9 mouse cellular contexts compared by ENCODE assay signal in genomic region chr15:85716045-85716444, GRCm38 (mm10). TPM values are rescaled to one million over a fixed set of nuclear protein-coding genes. Genes with fewer than 3 reads are reported as not detected.
DNase-seq lines count a peak whose midpoint lies in the region; ATAC-seq lines count a peak whose summit lies in the region.
"Had no signal": no experiment of that assay in that cellular context is flagged by ENCODE, and none has a peak within 500 bp of the region (broad histone marks: within the 10 kb centered on the region; RNA-seq: fewer than 3 reads in every experiment).

No protein-coding gene starts in this region.

- ATAC-seq in hindbrain, embryonic 12.5 days (ENCODE audit: low FRiP score): no peak
- ATAC-seq in forebrain, embryonic 15.5 days (replicated peaks): 0 out of 2 replicates have a peak, but pooled peaks have one; percentile 52
- ATAC-seq in inflammation-experienced regulatory T-cells, adult 6 months: peak; percentile 58
- peak; percentile 55; the same call in 1 of the 2 replicates for ATAC-seq in midbrain, embryonic 16.5 days

- 12% methylated on average over 7 of the region's 7 CpGs for WGBS in hindbrain, embryonic 10.5 days
- WGBS in hindbrain, embryonic 12.5 days: 17% methylated on average over 7 of the region's 7 CpGs
- 10% methylated on average over 7 of the region's 7 CpGs for WGBS in forebrain, embryonic 15.5 days
- WGBS in midbrain, embryonic 16.5 days: 9% methylated on average over 7 of the region's 7 CpGs

- H3K9me3 ChIP-seq in hindbrain, embryonic 10.5 days: 0 out of 2 replicates have a peak, but pooled peaks cover 4% of the 10 kb centered on the region
- H3K9me3 ChIP-seq in hindbrain, embryonic 12.5 days (replicated peaks): 0 out of 2 replicates have a peak, but pooled peaks cover 4% of the 10 kb centered on the region
- no peaks in the 10 kb centered on the region for H3K9me3 ChIP-seq in forebrain, embryonic 15.5 days
- H3K9me3 ChIP-seq in midbrain, embryonic 16.5 days (replicated peaks; ENCODE audit: control insufficient read depth, low read length, poor library complexity, severe bottlenecking): no peaks in the 10 kb centered on the region

- H3K4me2 ChIP-seq in hindbrain, embryonic 12.5 days (replicated peaks): no peak overlapping the region
- no peak overlapping the region for H3K4me2 ChIP-seq in forebrain, embryonic 15.5 days (replicated peaks)
- H3K4me2 ChIP-seq in midbrain, embryonic 16.5 days (ENCODE audit: low read length): no peak overlapping the region

- H3K4me3 ChIP-seq in hindbrain, embryonic 10.5 days: no peak overlapping the region
- no peak overlapping the region for H3K4me3 ChIP-seq in hindbrain, embryonic 12.5 days
- H3K4me3 ChIP-seq in forebrain, embryonic 15.5 days: no peak overlapping the region
- H3K4me3 ChIP-seq in midbrain, embryonic 16.5 days (ENCODE audit: low read depth, low read length): no peak overlapping the region
- H3K4me3 ChIP-seq: myocyte had no signal

- H3K27ac ChIP-seq in hindbrain, embryonic 10.5 days: no peak overlapping the region
- no peak overlapping the region for H3K27ac ChIP-seq in hindbrain, embryonic 12.5 days
- no peak overlapping the region for H3K27ac ChIP-seq in forebrain, embryonic 15.5 days (replicated peaks)
- no peak overlapping the region for H3K27ac ChIP-seq in midbrain, embryonic 16.5 days (ENCODE audit: low read length)

- no peaks in the 10 kb centered on the region for H3K4me1 ChIP-seq in hindbrain, embryonic 10.5 days (replicated peaks)
- no peaks in the 10 kb centered on the region for H3K4me1 ChIP-seq in hindbrain, embryonic 12.5 days
- no peaks in the 10 kb centered on the region for H3K4me1 ChIP-seq in forebrain, embryonic 15.5 days
- H3K4me1 ChIP-seq in midbrain, embryonic 16.5 days (ENCODE audit: control insufficient read depth, insufficient read depth, low read length): no peaks in the 10 kb centered on the region

- peaks cover 32% of the 10 kb centered on the region for H3K27me3 ChIP-seq in hindbrain, embryonic 10.5 days (ENCODE audit: insufficient read depth, poor library complexity, severe bottlenecking)
- peaks cover 28% of the 10 kb centered on the region for H3K27me3 ChIP-seq in hindbrain, embryonic 12.5 days
- peaks cover 3% of the 10 kb centered on the region for H3K27me3 ChIP-seq in forebrain, embryonic 15.5 days
- no peaks in the 10 kb centered on the region for H3K27me3 ChIP-seq in midbrain, embryonic 16.5 days (ENCODE audit: control insufficient read depth, insufficient read depth, low read depth, low read length)

- no peak overlapping the region for H3K9ac ChIP-seq in hindbrain, embryonic 12.5 days
- H3K9ac ChIP-seq in forebrain, embryonic 15.5 days (replicated peaks): no peak overlapping the region
- H3K9ac ChIP-seq in midbrain, embryonic 16.5 days (ENCODE audit: low read depth, low read length): no peak overlapping the region

- intact Hi-C loops in left cerebral cortex, postnatal 4 days (cut with DNase I): loop anchor here (5.0 kb wide), 2 partner anchors 161 to 321 kb away; partner anchors contain the start of gene Trmu

- DNase-seq in hindbrain, embryonic 10.5 days (ENCODE audit: low spot score): peak; percentile 75
- DNase-seq in cerebellum, adult 11-12 months: peak; percentile 75
- peak; percentile 85 for DNase-seq in left cerebral cortex, postnatal 4 days
- peak; percentile 59 to 78 for DNase-seq in spleen, postnatal 14 days (ENCODE audit: low spot score in 2 of 2)

- no peaks in the 10 kb centered on the region for H3K36me3 ChIP-seq in hindbrain, embryonic 10.5 days
- H3K36me3 ChIP-seq in hindbrain, embryonic 12.5 days: no peaks in the 10 kb centered on the region
- H3K36me3 ChIP-seq in forebrain, embryonic 15.5 days: no peaks in the 10 kb centered on the region
- H3K36me3 ChIP-seq in midbrain, embryonic 16.5 days (ENCODE audit: control insufficient read depth, insufficient read depth, low read length): no peaks in the 10 kb centered on the region

RNA-seq across cellular contexts. Expression of gene Ppara, which starts 18.7 kb away (rescaled TPM):
- polyA plus RNA-seq in hindbrain, embryonic 10.5 days (2016; fragmentation: Nextera tagmentation; extraction: Ambion mirVana): 0.24 and 0.62 TPM in 2 replicates
- polyA plus RNA-seq in hindbrain, embryonic 12.5 days (2016; fragmentation: Nextera tagmentation; extraction: Ambion mirVana): 1.0 and 1.1 TPM in 2 replicates
- 1.4 and 1.5 TPM in 2 replicates for polyA plus RNA-seq in forebrain, embryonic 15.5 days (2015; fragmentation: Nextera tagmentation; extraction: Ambion mirVana)
- not detected for polyA plus RNA-seq in inflammation-experienced regulatory T-cells, adult 6 months (2017; shearing (Covaris generic))
- total RNA-seq in left cerebral cortex, postnatal 4 days (2021): 1 to 10 TPM; 1.0 to 1.8 TPM
- 1.5 and 1.9 TPM in 2 replicates for polyA plus RNA-seq in midbrain, embryonic 16.5 days (2015; fragmentation: Nextera tagmentation; extraction: Ambion mirVana)
